Mouse (Mus musculus): ENCODE results near the gene Socs5. TPM values are rescaled to one million over a fixed set of nuclear protein-coding genes. Genes with fewer than 3 reads are reported as not detected.

Gene Socs5
- total and polyA plus RNA-seq, 2 experiments from 2014 or later, result 13.0 to 21.3 TPM

GRCm38 (mm10) chr17:87133823-87134222, 26.3 kb downstream of the Socs5 start:
- no peak for ATAC-seq (ENCODE audit: low FRiP score)
- Histone ChIP-seq H3K27me3 (ENCODE audit: insufficient read depth, low read length) (no peaks in the 10 kb centered on the region), H3K4me3 (ENCODE audit: low read depth, low read length) (no peak overlapping the region), H3K9ac (replicated peaks; ENCODE audit: low read length, poor library complexity, severe bottlenecking) (no peak overlapping the region), H3K4me1 (ENCODE audit: insufficient read depth, low read length) (no peaks in the 10 kb centered on the region), H3K9me3 (ENCODE audit: low read length) (no peaks in the 10 kb centered on the region), H3K36me3 (ENCODE audit: insufficient read depth, low read length) (peaks cover 12% of the 10 kb centered on the region), H3K27ac (ENCODE audit: low read depth, low read length) (no peak overlapping the region), H3K4me2 (ENCODE audit: low read depth, low read length, poor library complexity, severe bottlenecking) (no peak overlapping the region)
- no peak for DNase-seq (ENCODE audit: low spot score)
- no peak; the same call in 1 of the 2 replicates for TF ChIP-seq CTCF (IDR thresholded peaks at IDR 0.05)
- 71% methylated on average over 23 of the region's 23 CpGs for WGBS

GRCm38 (mm10) chr17:87134631-87135030, 27.2 kb downstream of the Socs5 start:
- H3K36me3 ChIP-seq (ENCODE audit: insufficient read depth, low read length), result peaks cover 12% of the 10 kb centered on the region
- no peaks in the 10 kb centered on the region for H3K9me3 ChIP-seq (ENCODE audit: low read length)
- TF ChIP-seq CTCF (IDR thresholded peaks at IDR 0.05), result no peak
- H3K9ac ChIP-seq (replicated peaks; ENCODE audit: low read length, poor library complexity, severe bottlenecking), result no peak overlapping the region
- ATAC-seq (ENCODE audit: low FRiP score) (no peak), DNase-seq (ENCODE audit: low spot score) (no peak)
- no peaks in the 10 kb centered on the region for H3K4me1 ChIP-seq (ENCODE audit: insufficient read depth, low read length)
- H3K4me2 ChIP-seq (ENCODE audit: low read depth, low read length, poor library complexity, severe bottlenecking), result no peak overlapping the region
- 94% methylated on average over 24 of the region's 24 CpGs for WGBS
- no peaks in the 10 kb centered on the region for H3K27me3 ChIP-seq (ENCODE audit: insufficient read depth, low read length)
- H3K4me3 ChIP-seq (ENCODE audit: low read depth, low read length), result no peak overlapping the region
- no peak overlapping the region for H3K27ac ChIP-seq (ENCODE audit: low read depth, low read length)

- H3K36me3 ChIP-seq (ENCODE audit: insufficient read depth, low read length), result peaks cover 12% of the 10 kb centered on the region
- no peaks in the 10 kb centered on the region for H3K27me3 ChIP-seq (ENCODE audit: insufficient read depth, low read length)
- H3K4me2 ChIP-seq (ENCODE audit: low read depth, low read length, poor library complexity, severe bottlenecking), result no peak overlapping the region
- no peak for TF ChIP-seq CTCF (IDR thresholded peaks at IDR 0.05)
- no peak overlapping the region for H3K27ac ChIP-seq (ENCODE audit: low read depth, low read length)
- DNase-seq (ENCODE audit: low spot score) (no peak), ATAC-seq (ENCODE audit: low FRiP score) (no peak)
- H3K4me3 ChIP-seq (ENCODE audit: low read depth, low read length), result no peak overlapping the region
- H3K9ac ChIP-seq (replicated peaks; ENCODE audit: low read length, poor library complexity, severe bottlenecking), result no peak overlapping the region
- H3K4me1 ChIP-seq (ENCODE audit: insufficient read depth, low read length), result no peaks in the 10 kb centered on the region
- no peaks in the 10 kb centered on the region for H3K9me3 ChIP-seq (ENCODE audit: low read length)
- 92% methylated on average over 6 of the region's 6 CpGs for WGBS
These were observed 28.3 kb downstream of the Socs5 start for GRCm38 (mm10) chr17:87135741-87136140.

- ATAC-seq (ENCODE audit: low FRiP score) (no peak), DNase-seq (ENCODE audit: low spot score) (no peak)
- no peaks in the 10 kb centered on the region for H3K9me3 ChIP-seq (ENCODE audit: low read length)
- no peaks in the 10 kb centered on the region for H3K27me3 ChIP-seq (ENCODE audit: insufficient read depth, low read length)
- no peak overlapping the region for H3K4me3 ChIP-seq (ENCODE audit: low read depth, low read length)
- no peaks in the 10 kb centered on the region for H3K36me3 ChIP-seq (ENCODE audit: insufficient read depth, low read length)
- H3K9ac ChIP-seq (replicated peaks; ENCODE audit: low read length, poor library complexity, severe bottlenecking), result no peak overlapping the region
- WGBS, result 87% methylated on average over 9 of the region's 9 CpGs
- H3K4me2 ChIP-seq (ENCODE audit: low read depth, low read length, poor library complexity, severe bottlenecking), result no peak overlapping the region
- no peak overlapping the region for H3K27ac ChIP-seq (ENCODE audit: low read depth, low read length)
- TF ChIP-seq CTCF (IDR thresholded peaks at IDR 0.05), result no peak
- H3K4me1 ChIP-seq (ENCODE audit: insufficient read depth, low read length), result no peaks in the 10 kb centered on the region
These were observed 33.9 kb downstream of the Socs5 start for GRCm38 (mm10) chr17:87141188-87141935.

- H3K27me3 ChIP-seq (ENCODE audit: insufficient read depth, low read length), result no peaks in the 10 kb centered on the region
- DNase-seq (ENCODE audit: low spot score) (peak; percentile 40), ATAC-seq (ENCODE audit: low FRiP score) (no peak)
- H3K27ac ChIP-seq (ENCODE audit: low read depth, low read length), result no peak overlapping the region
- H3K9me3 ChIP-seq (ENCODE audit: low read length), result no peaks in the 10 kb centered on the region
- no peak overlapping the region for H3K9ac ChIP-seq (replicated peaks; ENCODE audit: low read length, poor library complexity, severe bottlenecking)
- no peaks in the 10 kb centered on the region for H3K4me1 ChIP-seq (ENCODE audit: insufficient read depth, low read length)
- H3K4me2 ChIP-seq (ENCODE audit: low read depth, low read length, poor library complexity, severe bottlenecking), result 0 out of 2 replicates have a peak overlapping the region, but pooled peaks have one; percentile 0
- TF ChIP-seq CTCF (IDR thresholded peaks at IDR 0.05), result no peak
- no peaks in the 10 kb centered on the region for H3K36me3 ChIP-seq (ENCODE audit: insufficient read depth, low read length)
- H3K4me3 ChIP-seq (ENCODE audit: low read depth, low read length), result no peak overlapping the region
- WGBS, result 66% methylated on average over 11 of the region's 11 CpGs
These were observed 34.8 kb downstream of the Socs5 start for GRCm38 (mm10) chr17:87142271-87142670.

- DNase-seq (ENCODE audit: low spot score) (no peak), ATAC-seq (ENCODE audit: low FRiP score) (no peak)
- no peaks in the 10 kb centered on the region for H3K27me3 ChIP-seq (ENCODE audit: insufficient read depth, low read length)
- H3K4me2 ChIP-seq (ENCODE audit: low read depth, low read length, poor library complexity, severe bottlenecking), result no peak overlapping the region
- TF ChIP-seq CTCF (IDR thresholded peaks at IDR 0.05), result no peak
- H3K9me3 ChIP-seq (ENCODE audit: low read length), result no peaks in the 10 kb centered on the region
- H3K27ac ChIP-seq (ENCODE audit: low read depth, low read length), result no peak overlapping the region
- WGBS, result 77% methylated on average over 14 of the region's 14 CpGs
- H3K36me3 ChIP-seq (ENCODE audit: insufficient read depth, low read length), result no peaks in the 10 kb centered on the region
- no peak overlapping the region for H3K4me3 ChIP-seq (ENCODE audit: low read depth, low read length)
- H3K9ac ChIP-seq (replicated peaks; ENCODE audit: low read length, poor library complexity, severe bottlenecking), result no peak overlapping the region
- no peaks in the 10 kb centered on the region for H3K4me1 ChIP-seq (ENCODE audit: insufficient read depth, low read length)
These were observed 35.7 kb downstream of the Socs5 start for GRCm38 (mm10) chr17:87143186-87143585.
